Mouse (Mus musculus): ENCODE data around the gene Hrh2. TPM values are rescaled to one million over a fixed set of nuclear protein-coding genes. Genes with fewer than 3 reads are reported as not detected.

Gene Hrh2
- total RNA-seq, 2 experiments from 2014 or later: 12.7 to 14.7 TPM

- intact Hi-C loops (cut with DNase I): loop anchor here (2.0 kb wide), 1 partner anchor 41 kb away; no protein-coding TSS in a partner anchor
These were observed 19.9 kb downstream of the Hrh2 start for GRCm38 (mm10) chr13:54211528-54212488.

GRCm38 (mm10) chr13:54212516-54212915 is 20.6 kb downstream of the Hrh2 start:
- no peak for DNase-seq (ENCODE audit: low spot score in 2 of 2)
- intact Hi-C loops (cut with DNase I): loop anchor here (2.0 kb wide), 1 partner anchor 42 kb away; no protein-coding TSS in a partner anchor

More at GRCm38 (mm10) chr13:54211528-54212488, 19.9 kb downstream of the Hrh2 start:
- DNase-seq (ENCODE audit: low spot score in 2 of 2): no peak

DNA sequence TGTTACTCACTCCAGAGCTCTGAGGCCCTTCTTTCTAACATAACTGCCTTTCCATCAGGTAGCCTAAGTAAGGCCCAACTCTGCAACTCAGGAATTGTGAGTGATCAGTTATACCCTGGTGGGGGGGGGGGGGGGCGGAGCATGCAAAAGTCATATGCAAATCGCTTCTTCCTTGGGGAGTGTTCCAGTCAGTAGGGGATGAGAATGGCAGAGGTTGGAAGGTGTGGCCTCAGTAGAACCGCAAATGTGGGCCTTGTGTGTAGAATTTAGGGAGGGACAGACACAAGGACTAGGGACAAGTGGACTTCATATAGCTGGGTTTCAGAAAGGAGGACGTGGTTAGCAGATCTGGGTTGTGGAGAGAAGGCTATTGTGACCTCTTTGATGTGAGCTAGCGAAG is 23.3 kb downstream of the Hrh2 start:
- intact Hi-C loops (cut with DNase I): no loop called here
- no peak for DNase-seq (ENCODE audit: low spot score in 2 of 2)

DNA sequence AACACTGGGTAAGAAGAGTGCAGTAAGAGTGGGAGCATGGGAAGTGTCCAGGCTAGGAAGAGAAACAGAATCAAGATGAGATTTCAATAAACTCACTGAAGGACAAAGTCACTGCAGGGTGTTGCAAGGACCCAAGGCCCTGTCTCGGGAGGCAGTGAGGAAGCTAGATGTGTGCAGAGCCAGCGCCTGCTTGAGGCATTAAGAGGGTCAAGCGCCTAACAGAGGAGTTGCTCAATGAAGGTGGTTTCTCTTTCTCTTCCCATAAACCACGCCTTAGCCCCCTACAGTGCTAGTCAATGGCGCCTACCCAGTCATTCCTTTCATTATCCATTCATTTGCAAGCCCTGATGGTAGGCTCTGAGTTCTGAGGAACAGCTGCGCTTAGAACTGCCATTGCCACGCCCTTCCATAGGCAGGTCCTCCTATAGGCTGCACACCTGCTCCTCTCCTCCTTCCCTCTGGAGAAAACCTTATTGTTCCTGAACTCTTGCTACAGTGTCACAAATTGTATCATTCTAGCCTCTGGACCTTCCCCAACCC is 23.9 kb downstream of the Hrh2 start:
- intact Hi-C loops (cut with DNase I): no loop called here
- no peak for DNase-seq (ENCODE audit: low spot score in 2 of 2)

DNA sequence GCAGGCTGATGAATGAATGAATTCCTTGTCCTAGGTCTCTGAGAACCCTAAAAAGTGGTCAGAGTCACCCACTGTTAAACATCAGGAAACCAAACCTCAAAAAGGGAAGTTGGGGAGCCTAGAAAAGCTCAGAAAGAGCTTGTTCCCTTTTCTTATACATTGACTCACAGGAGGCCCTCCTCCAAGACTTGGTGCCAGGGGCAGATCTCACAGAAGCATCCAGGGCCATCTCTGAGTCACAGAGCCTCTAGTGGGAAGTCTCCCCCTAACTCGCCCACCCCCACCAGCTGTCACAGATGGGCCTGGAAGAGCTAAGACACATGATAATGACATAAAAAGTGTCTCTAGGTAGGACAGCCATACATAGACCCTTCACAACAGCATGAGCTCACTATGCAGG is 26.4 kb downstream of the Hrh2 start:
- peak; percentile 47 to 65 for DNase-seq (ENCODE audit: low spot score in 2 of 2)
- intact Hi-C loops (cut with DNase I): no loop called here

- no peak for DNase-seq (ENCODE audit: low spot score in 2 of 2)
- intact Hi-C loops (cut with DNase I): no loop called here
These were observed 29.8 kb downstream of the Hrh2 start for GRCm38 (mm10) chr13:54221631-54222179.

- intact Hi-C loops (cut with DNase I): no loop called here
- no peak for DNase-seq (ENCODE audit: low spot score in 2 of 2)
These were observed 31.2 kb downstream of the Hrh2 start for GRCm38 (mm10) chr13:54222921-54223769.

GRCm38 (mm10) chr13:54227916-54228483 is 36.1 kb downstream of the Hrh2 start:
- peak; percentile 38 to 47 for DNase-seq (ENCODE audit: low spot score in 2 of 2)
- intact Hi-C loops (cut with DNase I): loop anchor here (2.0 kb wide), 1 partner anchor 113 kb away; no protein-coding TSS in a partner anchor

- DNase-seq (ENCODE audit: low spot score in 2 of 2): no peak
- intact Hi-C loops (cut with DNase I): no loop called here
These were observed 38.2 kb downstream of the Hrh2 start for GRCm38 (mm10) chr13:54230081-54230480.

DNA sequence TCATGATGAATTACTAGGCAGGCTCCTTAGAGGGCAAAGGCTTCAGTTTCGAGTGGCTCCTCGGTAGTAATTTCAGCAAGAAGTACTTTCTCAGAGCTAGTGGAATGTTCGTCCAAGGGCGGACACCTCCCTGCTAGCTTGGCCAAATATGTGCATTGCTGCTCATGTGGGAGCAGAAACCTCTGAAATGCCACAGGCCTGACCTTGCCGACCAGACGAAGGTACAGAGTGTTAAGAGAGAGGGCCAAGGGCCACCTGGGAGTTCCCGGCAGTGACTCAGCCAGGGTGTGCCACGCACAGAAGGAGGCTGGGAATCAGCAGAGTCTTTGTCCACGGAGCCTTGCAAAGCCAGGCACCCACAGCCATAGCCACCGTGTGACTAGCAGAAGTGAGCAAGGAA is 39.9 kb downstream of the Hrh2 start:
- intact Hi-C loops (cut with DNase I): no loop called here
- DNase-seq (ENCODE audit: low spot score in 2 of 2): no peak

DNA sequence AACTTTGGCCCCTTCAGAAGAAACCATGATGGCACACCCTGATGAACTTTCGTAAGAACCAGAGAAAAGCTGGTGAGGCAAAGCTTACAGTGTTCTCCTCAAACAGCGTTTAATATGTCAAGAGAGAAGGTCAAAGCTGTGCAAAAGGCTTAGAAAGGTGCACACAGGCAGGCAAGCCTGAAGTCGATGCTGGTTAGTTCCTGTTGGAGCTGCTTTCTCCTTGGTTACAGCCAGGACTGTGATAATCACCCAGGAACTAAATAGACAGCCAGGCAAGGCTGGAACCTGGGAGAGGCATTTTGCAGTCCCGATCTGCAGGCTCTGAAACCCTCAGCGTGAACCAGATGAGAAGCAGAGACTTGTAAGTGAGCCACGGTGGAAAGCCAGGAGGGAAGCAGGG is 45.6 kb downstream of the Hrh2 start:
- intact Hi-C loops (cut with DNase I): no loop called here
- DNase-seq (ENCODE audit: low spot score in 2 of 2): no peak

GRCm38 (mm10) chr13:54238585-54239323 is 46.8 kb downstream of the Hrh2 start:
- intact Hi-C loops (cut with DNase I): no loop called here
- no peak for DNase-seq (ENCODE audit: low spot score in 2 of 2)

- intact Hi-C loops (cut with DNase I): loop anchor here (1.0 kb wide), 1 partner anchor 128 kb away; no protein-coding TSS in a partner anchor
- no peak for DNase-seq (ENCODE audit: low spot score in 2 of 2)
These were observed 50.5 kb downstream of the Hrh2 start for GRCm38 (mm10) chr13:54242380-54242779.

- intact Hi-C loops (cut with DNase I): loop anchor here (5.0 kb wide), 1 partner anchor 77 kb away; no protein-coding TSS in a partner anchor
- DNase-seq (ENCODE audit: low spot score in 2 of 2): no peak
These were observed 53.3 kb downstream of the Hrh2 start for GRCm38 (mm10) chr13:54245204-54245603.

GRCm38 (mm10) chr13:54247545-54247944 is 55.6 kb downstream of the Hrh2 start:
- intact Hi-C loops (cut with DNase I): loop anchor here (1.0 to 5.0 kb wide), 3 partner anchors 75 to 200 kb away; partner anchors contain the start of gene Cplx2
- peak; percentile 82 to 86 for DNase-seq (ENCODE audit: low spot score in 2 of 2)

GRCm38 (mm10) chr13:54248436-54248995 is 56.6 kb downstream of the Hrh2 start:
- intact Hi-C loops (cut with DNase I): loop anchor here (5.0 kb wide), 1 partner anchor 74 kb away; no protein-coding TSS in a partner anchor
- DNase-seq (ENCODE audit: low spot score in 2 of 2): no peak

- intact Hi-C loops (cut with DNase I): loop anchor here (5.0 kb wide), 1 partner anchor 73 kb away; no protein-coding TSS in a partner anchor
- DNase-seq (ENCODE audit: low spot score in 2 of 2): no peak
These were observed 57.1 kb downstream of the Hrh2 start for GRCm38 (mm10) chr13:54249007-54249406.

GRCm38 (mm10) chr13:54250346-54250745 is 58.4 kb downstream of the Hrh2 start:
- intact Hi-C loops (cut with DNase I): no loop called here
- no peak for DNase-seq (ENCODE audit: low spot score in 2 of 2)

All from left cerebral cortex, postnatal 36 days (tissue).